Mouse (Mus musculus) regulatory T cell (primary cell): ENCODE results near the gene Rnf157.

ENCODE experiments used
- in situ Hi-C: fragments of 300-600 bp; cut with MboI, MseI; formaldehyde crosslinking; loops from one replicate; pipeline ENCODE4 v1.15.1; 2025; ENCODE audit warnings: high pct_unique_total_duplicates

Rnf157 gene

DNA sequence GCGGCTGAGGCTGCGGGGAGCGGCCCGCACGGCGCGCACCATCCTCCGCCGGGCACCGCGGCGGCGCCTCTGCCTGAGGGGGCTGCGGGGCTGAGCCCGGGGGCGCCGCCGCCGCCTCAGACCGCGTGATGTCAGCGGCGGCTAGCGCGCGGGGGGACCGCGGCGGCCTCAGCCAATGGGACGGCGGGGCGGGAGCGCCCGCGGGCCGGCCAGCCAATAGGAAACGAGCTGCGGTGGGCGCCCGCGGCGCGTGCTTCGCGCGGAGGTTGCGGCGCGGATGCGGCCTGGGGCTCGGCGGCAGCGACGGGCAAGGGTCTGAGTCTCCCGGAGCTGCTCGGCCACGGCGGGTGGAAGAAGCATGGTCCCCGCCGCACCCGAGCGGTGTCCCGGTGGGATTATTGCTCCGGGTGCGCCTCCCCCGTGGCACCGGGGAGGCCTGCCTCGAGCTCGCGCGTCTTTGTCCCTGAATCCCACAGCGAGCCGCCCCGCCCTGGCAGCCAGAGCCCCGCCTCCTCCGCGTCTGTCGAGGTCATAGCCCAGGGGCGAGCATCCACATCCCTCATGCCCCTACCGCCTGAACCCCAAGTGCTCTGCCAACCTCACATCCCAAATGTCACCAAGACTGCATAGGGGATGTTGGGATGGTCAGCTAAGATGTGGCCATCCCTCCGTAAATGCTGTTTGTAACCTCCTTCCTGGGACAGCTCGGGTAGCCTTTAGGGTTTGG lies at the start of gene Rnf157:
Gene Rnf157 (minus strand): TSS at position 129 of the 727 bp plus-strand sequence.
- in situ Hi-C loops, result loop anchor here (10.0 to 25.0 kb wide), 3 partner anchors 832 to 1374 kb away; partner anchors contain the start of genes 6030468B19Rik, Tmc6 and Tmc8

GRCm38 (mm10) chr11:116459786-116460185 lies 47.0 kb upstream of the Rnf157 start:
- in situ Hi-C loops, result loop anchor here (5.0 to 10.0 kb wide), 2 partner anchors 237 to 305 kb away; no protein-coding TSS in a partner anchor

DNA sequence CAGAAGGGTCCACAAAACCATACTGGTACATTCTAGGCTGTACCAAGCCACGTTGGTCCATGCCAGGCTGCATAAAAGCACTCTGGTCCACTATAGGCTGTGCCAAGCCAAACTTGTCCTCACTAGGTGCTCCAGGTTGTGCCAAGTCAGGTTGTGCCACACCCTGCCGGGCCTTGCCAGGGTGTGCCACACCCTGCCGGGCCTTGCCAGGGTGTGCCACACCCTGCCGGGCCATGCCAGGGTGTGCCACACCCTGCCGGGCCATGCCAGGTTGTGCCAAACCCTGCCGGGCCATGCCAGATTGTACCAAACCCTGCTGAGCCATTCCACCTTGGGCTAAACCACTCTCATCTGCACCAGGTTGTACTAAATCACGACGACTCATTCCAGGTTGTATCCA lies 43.4 kb upstream of the Rnf157 start:
- in situ Hi-C loops, result loop anchor here (5.0 to 10.0 kb wide), 2 partner anchors 234 to 301 kb away; no protein-coding TSS in a partner anchor

GRCm38 (mm10) chr11:116453889-116454288 lies 41.1 kb upstream of the Rnf157 start:
- in situ Hi-C loops, result loop anchor here (10.0 kb wide), 1 partner anchor 299 kb away; no protein-coding TSS in a partner anchor

DNA sequence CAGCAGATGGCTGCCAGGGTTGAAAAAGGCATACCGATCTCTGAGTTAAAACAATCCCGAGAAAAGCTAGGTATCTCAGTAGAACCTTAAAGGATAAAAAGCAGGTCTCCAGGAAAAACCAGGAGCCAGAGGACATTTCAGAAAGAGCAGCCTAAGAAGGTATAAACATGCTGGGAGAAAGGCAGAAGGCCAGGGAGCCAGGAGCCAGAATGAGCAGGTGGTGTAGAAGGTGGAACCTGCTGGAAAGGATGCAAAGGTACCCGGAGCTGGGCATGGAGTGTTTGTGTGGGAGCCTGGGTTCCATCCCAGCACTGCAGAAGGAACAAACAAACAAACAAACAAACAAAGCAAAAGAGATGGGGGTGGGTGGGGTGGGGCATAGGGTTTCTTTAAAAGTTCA lies 36.5 kb upstream of the Rnf157 start:
- in situ Hi-C loops, result loop anchor here (5.0 kb wide), 2 partner anchors 52 to 132 kb away; no protein-coding TSS in a partner anchor

- in situ Hi-C loops, result loop anchor here (5.0 kb wide), 2 partner anchors 51 to 131 kb away; no protein-coding TSS in a partner anchor
Observed at GRCm38 (mm10) chr11:116447822-116448221, 35.0 kb upstream of the Rnf157 start.

DNA sequence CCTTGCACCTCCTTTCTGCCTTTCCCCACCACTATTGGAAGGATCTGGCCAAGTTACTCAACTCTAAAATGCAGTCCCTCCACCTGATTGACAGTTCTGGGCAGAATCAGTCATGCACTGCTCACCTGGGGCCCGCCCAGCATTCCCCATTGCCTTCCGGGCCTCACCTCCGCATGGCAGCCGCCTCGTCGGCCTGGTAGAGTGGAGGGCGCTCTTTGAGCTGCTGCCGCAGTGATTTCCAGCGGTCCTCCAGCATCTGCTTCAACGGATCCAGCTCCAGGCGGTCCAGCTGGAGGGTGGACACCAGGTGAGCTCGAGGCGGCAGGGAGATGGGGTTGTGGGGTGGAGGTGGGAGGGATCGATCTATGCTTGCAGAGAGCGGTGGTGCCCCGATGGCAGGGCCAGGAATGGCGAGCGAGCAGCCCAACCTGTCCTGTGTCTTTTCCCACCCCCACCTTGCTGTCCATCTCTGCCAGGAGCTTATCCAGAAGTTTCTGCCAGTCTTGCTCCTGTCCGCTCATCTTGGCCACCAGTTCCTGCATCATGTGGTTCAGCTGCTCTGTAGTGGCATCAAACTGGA lies 33.6 kb upstream of the Rnf157 start:
- in situ Hi-C loops, result loop anchor here (5.0 kb wide), 2 partner anchors 49 to 129 kb away; no protein-coding TSS in a partner anchor

- in situ Hi-C loops, result loop anchor here (5.0 kb wide), 2 partner anchors 48 to 128 kb away; no protein-coding TSS in a partner anchor
Observed at GRCm38 (mm10) chr11:116445596-116446307, 32.9 kb upstream of the Rnf157 start.

DNA sequence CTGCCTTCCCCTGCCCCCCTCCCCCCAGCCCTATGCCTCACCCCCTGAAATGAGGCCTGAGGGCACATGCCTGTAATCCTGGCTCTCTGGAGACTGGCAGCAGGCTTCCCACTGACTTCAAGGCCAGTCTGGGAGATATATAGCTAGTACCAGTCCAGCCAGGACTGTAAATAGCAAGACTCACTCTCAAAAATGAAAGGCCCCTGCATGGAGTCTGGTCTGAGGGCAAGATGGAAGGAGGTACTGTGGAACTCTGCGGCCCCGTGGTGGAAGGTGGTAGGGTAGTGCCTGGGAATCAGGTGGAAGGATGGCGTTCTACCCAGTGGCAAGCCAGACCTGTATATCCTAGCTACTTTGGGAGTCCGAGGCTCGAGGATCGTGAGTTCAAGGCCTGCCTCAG lies 31.1 kb upstream of the Rnf157 start:
- in situ Hi-C loops, result no loop called here

DNA sequence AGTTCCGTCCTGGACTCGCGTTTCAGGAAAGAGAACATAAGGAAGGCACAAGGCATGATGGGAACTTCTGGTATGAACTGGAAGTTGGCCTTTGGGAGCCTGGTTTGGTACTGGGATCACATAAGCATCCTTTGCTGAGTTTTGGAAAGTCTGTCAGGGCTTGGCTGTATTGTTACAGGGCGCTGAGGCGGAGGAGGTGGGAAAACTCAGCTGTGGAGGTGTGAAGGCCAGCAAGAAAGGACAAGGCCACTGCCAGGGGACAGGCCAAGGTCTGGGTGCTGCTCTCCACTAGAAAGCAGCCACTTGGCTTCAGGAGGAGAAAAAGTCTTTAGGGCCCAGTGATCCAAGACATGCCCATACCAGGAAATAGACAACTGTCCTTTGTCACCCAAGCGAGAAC lies 30.5 kb upstream of the Rnf157 start:
- in situ Hi-C loops, result no loop called here

GRCm38 (mm10) chr11:116442867-116443177 lies 30.0 kb upstream of the Rnf157 start:
- in situ Hi-C loops, result no loop called here

- in situ Hi-C loops, result no loop called here
Observed at GRCm38 (mm10) chr11:116442129-116442866, 29.5 kb upstream of the Rnf157 start.

- in situ Hi-C loops, result no loop called here
Observed at GRCm38 (mm10) chr11:116440408-116441068, 27.7 kb upstream of the Rnf157 start.

- in situ Hi-C loops, result no loop called here
Observed at GRCm38 (mm10) chr11:116439269-116440240, 26.7 kb upstream of the Rnf157 start.

DNA sequence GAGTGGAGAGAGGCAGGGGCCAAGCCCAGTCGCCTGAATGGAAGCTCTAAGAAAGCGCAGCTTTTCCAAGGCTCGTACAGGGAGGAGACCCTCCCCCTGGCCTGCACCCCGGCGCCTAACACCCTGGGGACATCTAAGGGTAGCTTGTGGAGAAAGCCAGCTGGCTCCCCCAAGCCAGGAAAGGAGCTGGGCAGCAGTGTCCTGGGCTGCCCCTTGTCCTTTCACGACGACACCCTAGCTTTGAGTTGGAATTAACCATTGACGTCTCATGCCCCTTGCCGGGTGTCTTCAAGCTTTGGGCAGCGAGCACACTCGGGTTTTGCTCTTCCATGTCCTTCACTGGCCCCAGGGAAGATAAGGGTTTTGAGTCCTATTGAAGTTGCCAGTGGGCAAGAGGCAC lies 24.7 kb upstream of the Rnf157 start:
- in situ Hi-C loops, result no loop called here

- in situ Hi-C loops, result no loop called here
Observed at GRCm38 (mm10) chr11:116436725-116437331, 24.0 kb upstream of the Rnf157 start.

- in situ Hi-C loops, result no loop called here
Observed at GRCm38 (mm10) chr11:116435992-116436724, 23.3 kb upstream of the Rnf157 start.

GRCm38 (mm10) chr11:116434967-116435752 lies 22.3 kb upstream of the Rnf157 start:
- in situ Hi-C loops, result no loop called here
